Mouse (Mus musculus) liver, embryonic 14.5 days (tissue): ENCODE measurements around the gene Taf6l. TPM values are rescaled to one million over a fixed set of nuclear protein-coding genes. Genes with fewer than 3 reads are reported as not detected.

Experiments
- ATAC-seq: fragments of 200-750 bp; cut with Nextera tagmentation; 2 replicates; pipeline ENCODE4 v1.8.0; 2017; ENCODE audit warnings: moderate number of reproducible peaks, mild to moderate bottlenecking, moderate library complexity; ENCODE audit not compliant: insufficient read depth
- DNase-seq, 3 experiments: peaks; one replicate each; pipeline ENCODE4 v3.0.0-alpha.2; 2012 to 2013; ENCODE audit warnings: low read depth in 3 of 3, low spot score in 3 of 3
- H3K27ac ChIP-seq: fragments of 300-500 bp; sonication (generic); 2 replicates; pipeline ENCODE4 v1.5.1; 2014; ENCODE audit warnings: moderate library complexity, mild to moderate bottlenecking, control low read depth, inconsistent platforms
- H3K27me3 ChIP-seq: fragments of 300-500 bp; sonication (generic); 2 replicates; pipeline ENCODE4 v1.6.1; 2014; ENCODE audit warnings: mild to moderate bottlenecking, low read length, moderate library complexity; ENCODE audit not compliant: control insufficient read depth, insufficient read depth
- H3K36me3 ChIP-seq: fragments of 300-500 bp; sonication (generic); replicated peaks from 2 replicates; pipeline ENCODE4 v1.6.1; 2014; ENCODE audit warnings: low read depth; ENCODE audit not compliant: control insufficient read depth, insufficient read depth
- H3K4me1 ChIP-seq, 2 experiments: fragments of 200-500 bp in 1 of 2; fragments of 300-500 bp in 1 of 2; sonication (generic) in 1 of 2; replicated peaks; 2 replicates each; pipeline ENCODE4 v1.6.1; 2012 to 2014; ENCODE audit warnings: antibody characterized with exemption in 1 of 2, inconsistent platforms in 1 of 2, low read length in 1 of 2; ENCODE audit not compliant: control insufficient read depth in 2 of 2, insufficient read depth in 2 of 2
- H3K4me2 ChIP-seq: fragments of 300-500 bp; sonication (generic); 2 replicates; pipeline ENCODE4 v1.6.1; 2014; ENCODE audit warnings: low read depth, mild to moderate bottlenecking, control low read depth, moderate library complexity
- H3K4me3 ChIP-seq, 2 experiments: fragments of 200-500 bp in 1 of 2; fragments of 300-500 bp in 1 of 2; sonication (generic) in 1 of 2; 2 replicates each; pipeline ENCODE4 v1.5.1; 2012 to 2014; ENCODE audit warnings: low read depth in 2 of 2, low read length in 2 of 2, mild to moderate bottlenecking in 2 of 2, control low read depth in 1 of 2, inconsistent platforms in 1 of 2, moderate library complexity in 1 of 2; ENCODE audit not compliant: insufficient read depth in 1 of 2
- H3K9ac ChIP-seq: fragments of 300-500 bp; sonication (generic); replicated peaks from 2 replicates; pipeline ENCODE4 v1.6.1; 2014; ENCODE audit warnings: mild to moderate bottlenecking, control low read depth, moderate library complexity
- H3K9me3 ChIP-seq: fragments of 300-500 bp; sonication (generic); 2 replicates; pipeline ENCODE4 v1.6.1; 2016; ENCODE audit warnings: low read length, mixed read lengths; ENCODE audit not compliant: control insufficient read depth
- CTCF ChIP-seq: IDR thresholded peaks from 2 replicates; pipeline ENCODE4 v1.5.1; 2016; ENCODE audit warnings: antibody characterized with exemption, low read depth, control low read depth
- EP300 ChIP-seq: IDR thresholded peaks from 2 replicates; pipeline ENCODE4 v1.6.1; 2016; ENCODE audit warnings: antibody characterized with exemption, low read depth
- WGBS: fragments of 180-500 bp; shearing (Covaris S2); extraction: QIAGEN DNeasy Blood & Tissue Kit; methylation state at CpG from one replicate; pipeline ENCODE4 v1.1.7; 2014; ENCODE audit not compliant: insufficient replicate concordance; 5-methylcytosine and 5-hydroxymethylcytosine counted together
- polyA plus RNA-seq, 2 experiments: library from polyadenylated mRNA; depleted of rRNA in 1 of 2; stranded (reverse) in 1 of 2; unstranded in 1 of 2; fragments of >200 nt; fragmentation: Nextera tagmentation in 1 of 2; extraction: Ambion mirVana in 1 of 2; gene quantifications; 2 replicates each; pipeline versions ENCODE4 v1.2.1 to v1.2.3; 2012 to 2014

Taf6l gene
- polyA plus RNA-seq, 2 experiments: 7.9 to 8.3 TPM

GRCm38 (mm10) chr19:8798264-8798946 lies 12.2 kb upstream of the Taf6l start, which contains the start of gene Polr2g:
Gene Polr2g (minus strand): TSS chr19:8798577.
- Histone ChIP-seq H3K4me1 (peaks cover 14 to 16% of the 10 kb centered on the region in 2 experiments), H3K4me2 (peak within 1 kb of the TSS; percentile 87), H3K27me3 (no peaks in the 10 kb centered on the region), H3K9ac (peak within 1 kb of the TSS; percentile 68), H3K27ac (peak within 1 kb of the TSS; percentile 59), H3K9me3 (no peaks in the 10 kb centered on the region), H3K4me3 (peak within 1 kb of the TSS; percentile 74 to 98), H3K36me3 (peaks cover 18% of the 10 kb centered on the region)
- WGBS: under 1% methylated on average over 25 of the region's 25 CpGs
- peak; percentile 17; the same call in 1 of the 2 replicates for TF ChIP-seq EP300
- TF ChIP-seq CTCF: no peak
- peak; percentile 55 for ATAC-seq
- peak; percentile 82 to 86 (median 85) for DNase-seq

GRCm38 (mm10) chr19:8790171-8790570 lies 4.0 kb upstream of the Taf6l start:
- Histone ChIP-seq H3K4me3 (no peak overlapping the region), H3K27ac (no peak overlapping the region), H3K4me1 (peaks cover 4 to 6% of the 10 kb centered on the region in 2 experiments; a peak in 3 of 4 replicates), H3K27me3 (no peaks in the 10 kb centered on the region), H3K9ac (no peak overlapping the region), H3K4me2 (no peak overlapping the region), H3K36me3 (peaks cover 24% of the 10 kb centered on the region), H3K9me3 (no peaks in the 10 kb centered on the region)
- TF ChIP-seq EP300 (no peak), CTCF (no peak)
- DNase-seq: no peak
- 60% methylated on average over 7 of the region's 7 CpGs for WGBS
- ATAC-seq: no peak

- peaks cover 16% of the 10 kb centered on the region for H3K36me3 ChIP-seq
- 69% methylated on average over 1 of the region's 1 CpGs for WGBS
- no peak overlapping the region for H3K27ac ChIP-seq
Observed at GRCm38 (mm10) chr19:8789171-8789570, 3.0 kb upstream of the Taf6l start.

GRCm38 (mm10) chr19:8788521-8788920 lies 2.3 kb upstream of the Taf6l start:
- TF ChIP-seq EP300 (no peak), CTCF (no peak)
- peaks cover 9% of the 10 kb centered on the region for H3K36me3 ChIP-seq
- 46% methylated on average over 3 of the region's 3 CpGs for WGBS
- ATAC-seq: no peak
- no peak overlapping the region for H3K9ac ChIP-seq
- H3K4me2 ChIP-seq: no peak overlapping the region
- no peak overlapping the region for H3K4me3 ChIP-seq
- no peaks in the 10 kb centered on the region for H3K27me3 ChIP-seq
- H3K4me1 ChIP-seq: peaks cover 8% of the 10 kb centered on the region in 2 experiments
- no peak overlapping the region for H3K27ac ChIP-seq
- DNase-seq: no peak
- no peaks in the 10 kb centered on the region for H3K9me3 ChIP-seq

More at GRCm38 (mm10) chr19:8789171-8789570, 3.0 kb upstream of the Taf6l start:
- DNase-seq (no peak), ATAC-seq (no peak)
- Histone ChIP-seq H3K4me2 (no peak overlapping the region), H3K4me1 (peaks cover 8% of the 10 kb centered on the region in 2 experiments), H3K4me3 (no peak overlapping the region), H3K27me3 (no peaks in the 10 kb centered on the region), H3K9me3 (no peaks in the 10 kb centered on the region), H3K9ac (no peak overlapping the region)
- TF ChIP-seq CTCF (no peak), EP300 (no peak)

- DNase-seq (no peak), ATAC-seq (0 out of 2 replicates have a peak, but pooled peaks have one; percentile 0)
- peak overlapping the region; percentile 96 for H3K9ac ChIP-seq
- H3K27me3 ChIP-seq: no peaks in the 10 kb centered on the region
- no peak; the same call in 1 of the 2 replicates for TF ChIP-seq CTCF
- TF ChIP-seq EP300: no peak
- peak overlapping the region; percentile 98 for H3K4me2 ChIP-seq
- H3K4me3 ChIP-seq: peak overlapping the region; percentile 79 to 87
- peaks cover 27 to 32% of the 10 kb centered on the region in 2 experiments for H3K4me1 ChIP-seq
- H3K27ac ChIP-seq: peak overlapping the region; percentile 88
- WGBS: 4% methylated on average over 20 of the region's 20 CpGs
- no peaks in the 10 kb centered on the region for H3K9me3 ChIP-seq
- H3K36me3 ChIP-seq: peaks cover 32% of the 10 kb centered on the region
Observed at GRCm38 (mm10) chr19:8774951-8775421, 11.2 kb downstream of the Taf6l start.
